Mouse (Mus musculus): ENCODE data around the gene Lhpp.

DNA sequence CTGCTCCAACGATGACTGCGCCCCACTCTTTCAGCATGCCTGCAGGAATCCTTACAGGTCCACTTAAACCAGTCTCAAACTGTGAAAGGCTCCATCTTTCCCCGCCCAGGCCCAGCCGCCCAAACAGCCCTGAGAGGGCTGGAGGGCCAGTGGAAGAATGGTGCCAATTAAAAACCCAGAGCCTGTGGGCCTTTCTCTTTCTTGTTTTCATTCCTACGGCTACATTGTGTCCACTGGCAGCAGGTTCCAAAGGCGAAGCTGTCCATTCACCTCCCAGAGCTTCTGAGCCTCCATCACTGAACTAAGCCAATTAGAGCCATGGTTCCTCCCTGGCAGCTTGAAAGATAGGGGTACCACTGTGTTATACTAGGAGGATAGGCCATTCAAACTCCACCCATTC, 121.1 kb downstream of the Lhpp start:
- TF ChIP-seq EP300 (IDR thresholded peaks at IDR 0.05; ENCODE audit: low read depth) (no peak), CTCF (IDR thresholded peaks at IDR 0.05; ENCODE audit: low read depth) (no peak)
